In the genomic region with DNA sequence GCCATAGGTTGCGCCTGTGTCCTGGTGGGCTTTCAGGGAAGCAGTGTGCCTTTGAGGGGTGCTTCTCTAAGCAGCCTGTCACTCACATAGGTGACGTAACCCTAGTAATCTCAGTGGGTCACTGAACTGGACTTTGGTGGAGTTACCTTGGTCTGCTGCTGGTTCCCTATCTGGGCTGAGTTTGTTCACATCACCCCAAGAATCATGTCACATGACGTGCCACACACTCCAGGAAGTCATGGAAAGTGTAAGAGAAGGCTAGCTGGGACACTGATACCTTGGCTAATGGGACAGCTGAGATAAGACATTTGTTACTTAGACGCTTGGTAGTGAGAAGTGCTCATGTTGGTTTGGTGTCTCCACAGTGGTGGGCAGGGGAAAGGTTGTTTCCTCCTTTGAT, we compare ENCODE assay signal across 23 mouse cellular contexts. TPM values are rescaled to one million over a fixed set of nuclear protein-coding genes. Genes with fewer than 3 reads are reported as not detected.
"Had no signal": no experiment of that assay in that cellular context is flagged by ENCODE, and none has a peak within 500 bp of the region (broad histone marks: within the 10 kb centered on the region; RNA-seq: fewer than 3 reads in every experiment).

No protein-coding gene starts in this region.

- H3K27ac ChIP-seq: limb, embryonic 10.5 days; limb, embryonic 13.5 days; liver, embryonic 12.5 days; liver, embryonic 15.5 days had no signal

- H3K36me3 ChIP-seq: limb, embryonic 10.5 days; limb, embryonic 13.5 days; liver, embryonic 12.5 days; liver, embryonic 15.5 days had no signal

- H3K4me3 ChIP-seq: limb, embryonic 10.5 days; limb, embryonic 13.5 days; liver, embryonic 12.5 days; liver, embryonic 15.5 days had no signal

- H3K9ac ChIP-seq: limb, embryonic 13.5 days; liver, embryonic 12.5 days; liver, embryonic 15.5 days had no signal

- DNase-seq: kidney, adult 18-20 months; kidney, adult 9 months; kidney, postnatal 14 days; kidney, postnatal 4 days; layer of hippocampus, adult 9-11 months; liver; lung, adult 2 months; lung, postnatal 14 days; midbrain, embryonic 14.5 days; thymus, adult 2 months; thymus, postnatal 14 days had no signal

- ATAC-seq: liver, embryonic 12.5 days had no signal

- H3K27me3 ChIP-seq: limb, embryonic 13.5 days; liver, embryonic 12.5 days; liver, embryonic 15.5 days had no signal

- H3K4me1 ChIP-seq: liver, embryonic 15.5 days had no signal

- H3K9me3 ChIP-seq: limb, embryonic 10.5 days; limb, embryonic 13.5 days; liver, embryonic 12.5 days; liver, embryonic 15.5 days had no signal

- H3K4me2 ChIP-seq: limb, embryonic 13.5 days; liver, embryonic 12.5 days; liver, embryonic 15.5 days; midbrain, embryonic 11.5 days had no signal

RNA-seq across cellular contexts. Expression of a gene that starts 0.9 kb away (rescaled TPM):
- total RNA-seq: megakaryocyte-erythroid progenitor cell, adult 5-6 weeks had no signal
- polyA plus RNA-seq: kidney, embryonic 16.5 days; limb, embryonic 10.5 days; liver, embryonic 12.5 days; midbrain, embryonic 11.5 days; midbrain, embryonic 14.5 days; neural tube, embryonic 11.5 days; neural tube, embryonic 14.5 days; small intestine, adult 2 months; spleen, adult 2 months; stomach, embryonic 14.5 days had no signal
